Mouse (Mus musculus): ENCODE measurements around the gene Dab1. TPM values are rescaled to one million over a fixed set of nuclear protein-coding genes. Genes with fewer than 3 reads are reported as not detected.

The Dab1 gene
- polyA plus RNA-seq, 1 experiment from 2014 or later = 1.2 TPM

GRCm38 (mm10) chr4:104619452-104619851 is 1000.3 kb downstream of the Dab1 start:
- ATAC-seq (replicated peaks; ENCODE audit: insufficient number of reproducible peaks, insufficient read depth, low FRiP score, low read depth) = no peak
- no peak overlapping the region for H3K4me2 ChIP-seq
- no peak overlapping the region for H3K27ac ChIP-seq

DNA sequence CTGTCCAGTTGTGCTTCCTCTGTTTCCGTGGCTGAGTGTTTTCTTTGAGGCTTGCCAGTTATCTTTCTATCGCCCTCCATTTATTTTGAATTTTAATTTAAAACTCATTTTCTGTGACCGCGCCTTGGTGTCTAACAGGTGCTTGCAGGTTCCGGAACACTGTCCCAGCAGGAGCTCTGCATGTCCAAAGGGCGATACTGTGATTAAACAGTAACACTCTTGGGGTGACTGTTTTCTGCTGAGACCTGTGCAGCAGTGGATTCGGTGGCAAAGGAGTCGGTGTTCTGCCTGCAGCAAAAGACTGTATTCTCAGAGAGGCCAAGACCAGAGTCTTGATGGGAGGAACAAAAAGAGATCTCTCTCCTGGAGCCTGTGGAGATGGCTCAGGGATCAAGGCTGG is 1006.2 kb downstream of the Dab1 start:
- Histone ChIP-seq H3K9ac (no peak overlapping the region), H3K9me3 (replicated peaks) (no peaks in the 10 kb centered on the region), H3K4me2 (no peak overlapping the region), H3K4me1 (replicated peaks) (no peaks in the 10 kb centered on the region), H3K27ac (no peak overlapping the region), H3K27me3 (no peaks in the 10 kb centered on the region), H3K36me3 (no peaks in the 10 kb centered on the region), H3K4me3 (no peak overlapping the region)
- 78% methylated on average over 8 of the region's 8 CpGs for WGBS
- ATAC-seq (replicated peaks; ENCODE audit: insufficient number of reproducible peaks, insufficient read depth, low FRiP score, low read depth) = no peak

More at GRCm38 (mm10) chr4:104619452-104619851, 1000.3 kb downstream of the Dab1 start:
- no peaks in the 10 kb centered on the region for H3K4me1 ChIP-seq (replicated peaks)
- H3K9ac ChIP-seq = no peak overlapping the region
- no peaks in the 10 kb centered on the region for H3K9me3 ChIP-seq (replicated peaks)
- no peaks in the 10 kb centered on the region for H3K36me3 ChIP-seq
- WGBS = 67% methylated on average over 5 of the region's 5 CpGs
- no peak overlapping the region for H3K4me3 ChIP-seq
- no peaks in the 10 kb centered on the region for H3K27me3 ChIP-seq

DNA sequence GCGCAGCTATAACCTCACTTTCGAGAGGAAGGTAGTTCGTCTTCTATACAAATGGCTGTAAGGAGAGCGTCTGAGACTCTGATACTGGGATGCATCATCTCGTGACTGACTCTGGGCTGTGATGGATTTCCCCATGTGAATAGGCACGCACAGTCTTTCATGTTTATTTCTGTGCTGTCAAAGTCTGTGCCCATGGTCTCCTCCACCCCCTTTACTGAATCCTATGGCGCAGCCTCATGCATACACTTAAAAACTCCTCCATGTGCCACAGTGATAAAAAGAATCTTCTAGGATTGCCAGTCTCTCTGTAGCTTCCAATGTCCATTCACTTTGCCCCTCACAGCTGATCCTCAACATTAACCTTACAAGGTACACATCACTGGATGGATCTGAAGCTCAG is 1009.5 kb downstream of the Dab1 start:
- 82% methylated on average over 7 of the region's 7 CpGs for WGBS

DNA sequence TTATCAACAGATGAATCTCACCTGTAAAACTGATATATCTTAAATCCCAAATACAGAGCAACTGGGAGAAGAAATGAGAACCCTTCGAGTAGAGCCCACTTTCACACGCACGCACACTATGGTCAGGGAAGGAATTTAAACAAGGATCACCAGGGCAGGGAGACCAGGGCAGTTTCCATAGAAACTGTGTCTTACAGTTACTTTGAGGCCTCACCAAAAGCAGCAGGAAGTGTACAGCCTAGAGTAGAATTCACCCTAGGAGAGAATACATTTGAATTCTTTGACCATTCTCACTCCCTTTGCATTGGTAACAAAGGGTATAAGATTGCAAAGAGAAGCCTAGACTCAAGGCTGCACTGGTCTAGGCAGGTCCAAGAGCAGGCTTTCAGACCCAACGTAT is 1017.9 kb downstream of the Dab1 start:
- Histone ChIP-seq H3K4me2 (no peak overlapping the region), H3K9me3 (replicated peaks) (no peaks in the 10 kb centered on the region), H3K4me1 (replicated peaks) (no peaks in the 10 kb centered on the region), H3K27ac (no peak overlapping the region), H3K27me3 (no peaks in the 10 kb centered on the region), H3K36me3 (no peaks in the 10 kb centered on the region), H3K9ac (no peak overlapping the region), H3K4me3 (no peak overlapping the region)
- ATAC-seq (replicated peaks; ENCODE audit: insufficient number of reproducible peaks, insufficient read depth, low FRiP score, low read depth) = no peak
- WGBS = 84% methylated on average over 4 of the region's 4 CpGs

More for the DNA sequence above, 1009.5 kb downstream of the Dab1 start:
- Histone ChIP-seq H3K4me3 (no peak overlapping the region), H3K4me2 (no peak overlapping the region), H3K9ac (no peak overlapping the region), H3K9me3 (replicated peaks) (no peaks in the 10 kb centered on the region), H3K36me3 (no peaks in the 10 kb centered on the region), H3K4me1 (replicated peaks) (no peaks in the 10 kb centered on the region), H3K27ac (no peak overlapping the region), H3K27me3 (no peaks in the 10 kb centered on the region)
- no peak for ATAC-seq (replicated peaks; ENCODE audit: insufficient number of reproducible peaks, insufficient read depth, low FRiP score, low read depth)

- no peak for ATAC-seq (replicated peaks; ENCODE audit: insufficient number of reproducible peaks, insufficient read depth, low FRiP score, low read depth)
- Histone ChIP-seq H3K4me1 (replicated peaks) (no peaks in the 10 kb centered on the region), H3K9ac (no peak overlapping the region), H3K4me2 (no peak overlapping the region), H3K36me3 (no peaks in the 10 kb centered on the region), H3K9me3 (replicated peaks) (no peaks in the 10 kb centered on the region), H3K4me3 (no peak overlapping the region), H3K27ac (no peak overlapping the region), H3K27me3 (no peaks in the 10 kb centered on the region)
- 90% methylated on average over 5 of the region's 5 CpGs for WGBS
Measured at GRCm38 (mm10) chr4:104640617-104641016, 1021.5 kb downstream of the Dab1 start.

- 77% methylated on average over 8 of the region's 8 CpGs for WGBS
- no peak overlapping the region for H3K27ac ChIP-seq
- no peak for ATAC-seq (replicated peaks; ENCODE audit: insufficient number of reproducible peaks, insufficient read depth, low FRiP score, low read depth)
- no peak overlapping the region for H3K4me2 ChIP-seq
- no peak overlapping the region for H3K9ac ChIP-seq
- H3K36me3 ChIP-seq = no peaks in the 10 kb centered on the region
- no peaks in the 10 kb centered on the region for H3K27me3 ChIP-seq
- H3K9me3 ChIP-seq (replicated peaks) = no peaks in the 10 kb centered on the region
- H3K4me1 ChIP-seq (replicated peaks) = no peaks in the 10 kb centered on the region
- no peak overlapping the region for H3K4me3 ChIP-seq
Measured at GRCm38 (mm10) chr4:104642761-104643469, 1023.8 kb downstream of the Dab1 start.

DNA sequence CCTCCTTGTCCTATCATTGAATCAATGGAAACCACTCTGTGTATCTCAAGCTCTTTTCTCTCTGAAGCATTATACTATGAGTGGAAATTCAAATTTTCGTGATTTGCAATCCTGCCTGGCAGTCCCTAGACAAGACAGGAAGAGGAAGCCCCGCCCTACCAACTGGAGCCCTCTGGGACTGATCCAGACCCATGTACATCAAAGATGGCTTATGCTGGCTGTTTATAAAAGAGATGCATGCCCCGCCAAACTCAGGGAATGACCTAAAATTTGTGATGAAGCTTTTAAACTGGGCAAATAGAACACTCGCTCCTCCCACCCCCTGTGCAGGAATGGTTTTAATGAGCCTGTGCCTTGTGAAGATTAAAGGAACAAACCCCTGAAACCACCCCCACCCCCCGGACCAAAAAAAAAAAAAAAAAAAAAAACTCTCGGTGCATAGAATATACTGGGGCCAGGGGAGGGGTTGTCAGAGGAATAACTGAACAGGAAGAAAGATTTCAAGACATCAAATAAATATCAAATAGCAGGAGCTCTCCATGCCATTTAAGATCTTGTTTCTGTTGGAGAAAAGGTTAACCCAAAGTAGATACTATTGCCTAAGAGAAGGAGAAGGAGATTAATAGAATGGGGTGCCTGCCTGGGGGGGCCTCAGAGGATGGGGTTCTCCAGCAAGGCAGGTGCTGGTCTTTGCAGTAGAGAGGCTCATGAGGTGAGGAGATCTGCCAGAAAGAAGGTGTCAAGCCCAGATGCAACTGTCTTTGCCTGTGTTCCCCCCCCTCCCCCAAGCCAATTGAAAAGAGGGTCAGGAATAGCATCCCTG is 1024.6 kb downstream of the Dab1 start:
- H3K9ac ChIP-seq = no peak overlapping the region
- no peaks in the 10 kb centered on the region for H3K36me3 ChIP-seq
- no peaks in the 10 kb centered on the region for H3K9me3 ChIP-seq (replicated peaks)
- no peaks in the 10 kb centered on the region for H3K27me3 ChIP-seq
- H3K4me3 ChIP-seq = no peak overlapping the region
- no peak overlapping the region for H3K27ac ChIP-seq
- no peak overlapping the region for H3K4me2 ChIP-seq
- 70% methylated on average over 6 of the region's 6 CpGs for WGBS
- H3K4me1 ChIP-seq (replicated peaks) = no peaks in the 10 kb centered on the region
- no peak for ATAC-seq (replicated peaks; ENCODE audit: insufficient number of reproducible peaks, insufficient read depth, low FRiP score, low read depth)

DNA sequence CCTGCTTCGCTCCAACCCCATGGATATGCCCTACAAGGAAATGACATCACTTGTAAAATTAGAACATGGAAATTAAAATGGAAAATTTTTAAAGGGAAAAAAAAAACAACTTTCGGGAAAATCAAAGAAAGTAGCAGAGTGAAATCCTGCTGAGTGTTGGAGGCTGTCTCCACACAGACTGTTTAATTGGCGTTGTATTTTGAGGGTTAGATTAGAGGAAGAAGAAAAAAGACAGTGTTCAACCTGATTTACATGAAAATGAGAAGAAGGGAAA is 1025.1 kb downstream of the Dab1 start:
- no peaks in the 10 kb centered on the region for H3K9me3 ChIP-seq (replicated peaks)
- H3K9ac ChIP-seq = no peak overlapping the region
- 72% methylated on average over 3 of the region's 3 CpGs for WGBS
- H3K4me3 ChIP-seq = no peak overlapping the region
- no peaks in the 10 kb centered on the region for H3K36me3 ChIP-seq
- ATAC-seq (replicated peaks; ENCODE audit: insufficient number of reproducible peaks, insufficient read depth, low FRiP score, low read depth) = no peak
- no peaks in the 10 kb centered on the region for H3K4me1 ChIP-seq (replicated peaks)
- no peak overlapping the region for H3K27ac ChIP-seq
- no peaks in the 10 kb centered on the region for H3K27me3 ChIP-seq
- H3K4me2 ChIP-seq = no peak overlapping the region

- Histone ChIP-seq H3K27me3 (no peaks in the 10 kb centered on the region), H3K9me3 (replicated peaks) (no peaks in the 10 kb centered on the region), H3K36me3 (no peaks in the 10 kb centered on the region), H3K4me1 (replicated peaks) (no peaks in the 10 kb centered on the region), H3K4me2 (no peak overlapping the region), H3K4me3 (no peak overlapping the region), H3K27ac (no peak overlapping the region), H3K9ac (no peak overlapping the region)
- WGBS = 95% methylated on average over 4 of the region's 4 CpGs
- no peak for ATAC-seq (replicated peaks; ENCODE audit: insufficient number of reproducible peaks, insufficient read depth, low FRiP score, low read depth)
Measured at GRCm38 (mm10) chr4:104644862-104645261, 1025.7 kb downstream of the Dab1 start.

GRCm38 (mm10) chr4:104651761-104652160 is 1032.6 kb downstream of the Dab1 start:
- no peak overlapping the region for H3K4me3 ChIP-seq
- H3K9me3 ChIP-seq (replicated peaks) = no peaks in the 10 kb centered on the region
- no peaks in the 10 kb centered on the region for H3K27me3 ChIP-seq
- no peak overlapping the region for H3K9ac ChIP-seq
- ATAC-seq (replicated peaks; ENCODE audit: insufficient number of reproducible peaks, insufficient read depth, low FRiP score, low read depth) = no peak
- H3K27ac ChIP-seq = no peak overlapping the region
- no peak overlapping the region for H3K4me2 ChIP-seq
- no peaks in the 10 kb centered on the region for H3K36me3 ChIP-seq
- WGBS = 72% methylated on average over 6 of the region's 6 CpGs
- H3K4me1 ChIP-seq (replicated peaks) = peaks cover 10% of the 10 kb centered on the region

- WGBS = 35% methylated on average over 7 of the region's 7 CpGs
- Histone ChIP-seq H3K27ac (peak overlapping the region; percentile 66), H3K4me2 (peak overlapping the region; percentile 18; the same call in 1 of the 2 replicates), H3K9ac (no peak overlapping the region), H3K4me3 (no peak overlapping the region), H3K36me3 (no peaks in the 10 kb centered on the region), H3K4me1 (replicated peaks) (peaks cover 19% of the 10 kb centered on the region), H3K27me3 (no peaks in the 10 kb centered on the region), H3K9me3 (replicated peaks) (no peaks in the 10 kb centered on the region)
- ATAC-seq (replicated peaks; ENCODE audit: insufficient number of reproducible peaks, insufficient read depth, low FRiP score, low read depth) = no peak
Measured at GRCm38 (mm10) chr4:104656728-104657127, 1037.6 kb downstream of the Dab1 start.

Data from heart, embryonic 15.5 days (tissue).